Mouse (Mus musculus) thymus, postnatal 4 days (tissue): ENCODE results near the gene Ptgdr2.

ENCODE experiments used
- DNase-seq: peaks from one replicate; pipeline ENCODE4 v3.0.0; 2021

The Ptgdr2 gene

GRCm38 (mm10) chr19:10936077-10936476 is 883 bp upstream of the Ptgdr2 start:
- DNase-seq: no peak

- DNase-seq: no peak
Observed at GRCm38 (mm10) chr19:10938771-10939170, 1.8 kb downstream of the Ptgdr2 start.

GRCm38 (mm10) chr19:10940097-10940800 is 3.3 kb downstream of the Ptgdr2 start:
- peak; percentile 83 for DNase-seq

GRCm38 (mm10) chr19:10940801-10941457 is 4.0 kb downstream of the Ptgdr2 start:
- DNase-seq: no peak

- no peak for DNase-seq
Observed at GRCm38 (mm10) chr19:10943955-10944354, 7.0 kb downstream of the Ptgdr2 start.

GRCm38 (mm10) chr19:10946506-10946905 is 9.5 kb downstream of the Ptgdr2 start:
- no peak for DNase-seq

GRCm38 (mm10) chr19:10947219-10947618 is 10.3 kb downstream of the Ptgdr2 start:
- no peak for DNase-seq

- peak; percentile 38 for DNase-seq
Observed at GRCm38 (mm10) chr19:10948416-10948815, 11.5 kb downstream of the Ptgdr2 start.

- peak; percentile 97 for DNase-seq
Observed at GRCm38 (mm10) chr19:10949112-10949511, 12.2 kb downstream of the Ptgdr2 start, which contains the start of gene Ccdc86. TSS of gene Ccdc86 (minus strand) at chr19:10949266.

- no peak for DNase-seq
Observed at GRCm38 (mm10) chr19:10949558-10949957, 12.6 kb downstream of the Ptgdr2 start.

GRCm38 (mm10) chr19:10952021-10952939 is 15.3 kb downstream of the Ptgdr2 start:
- DNase-seq: no peak

GRCm38 (mm10) chr19:10959085-10959977 is 22.4 kb downstream of the Ptgdr2 start:
- DNase-seq: peak; percentile 37

GRCm38 (mm10) chr19:10959978-10960346 is 23.0 kb downstream of the Ptgdr2 start:
- no peak for DNase-seq

- DNase-seq: no peak
Observed at GRCm38 (mm10) chr19:10965721-10966120, 28.8 kb downstream of the Ptgdr2 start.

- DNase-seq: no peak
Observed at GRCm38 (mm10) chr19:10968578-10968977, 31.6 kb downstream of the Ptgdr2 start.

GRCm38 (mm10) chr19:10970457-10970856 is 33.5 kb downstream of the Ptgdr2 start:
- DNase-seq: no peak

- no peak for DNase-seq
Observed at GRCm38 (mm10) chr19:10972660-10973059, 35.7 kb downstream of the Ptgdr2 start.

GRCm38 (mm10) chr19:10973187-10973586 is 36.2 kb downstream of the Ptgdr2 start:
- no peak for DNase-seq

- DNase-seq: no peak
Observed at GRCm38 (mm10) chr19:10974238-10974865, 37.4 kb downstream of the Ptgdr2 start, which contains the start of gene Ms4a10. TSS of gene Ms4a10 (minus strand) at chr19:10974670.

- no peak for DNase-seq
Observed at GRCm38 (mm10) chr19:10975187-10975586, 38.2 kb downstream of the Ptgdr2 start.

- peak; percentile 46 for DNase-seq
Observed at GRCm38 (mm10) chr19:10976318-10976717, 39.4 kb downstream of the Ptgdr2 start.
